Mouse (Mus musculus): Measurements from ENCODE around the gene Iqgap1.
A peak's percentile ranks its signal among the peaks of the same experiment; 100 is the strongest.

Gene Iqgap1

DNA sequence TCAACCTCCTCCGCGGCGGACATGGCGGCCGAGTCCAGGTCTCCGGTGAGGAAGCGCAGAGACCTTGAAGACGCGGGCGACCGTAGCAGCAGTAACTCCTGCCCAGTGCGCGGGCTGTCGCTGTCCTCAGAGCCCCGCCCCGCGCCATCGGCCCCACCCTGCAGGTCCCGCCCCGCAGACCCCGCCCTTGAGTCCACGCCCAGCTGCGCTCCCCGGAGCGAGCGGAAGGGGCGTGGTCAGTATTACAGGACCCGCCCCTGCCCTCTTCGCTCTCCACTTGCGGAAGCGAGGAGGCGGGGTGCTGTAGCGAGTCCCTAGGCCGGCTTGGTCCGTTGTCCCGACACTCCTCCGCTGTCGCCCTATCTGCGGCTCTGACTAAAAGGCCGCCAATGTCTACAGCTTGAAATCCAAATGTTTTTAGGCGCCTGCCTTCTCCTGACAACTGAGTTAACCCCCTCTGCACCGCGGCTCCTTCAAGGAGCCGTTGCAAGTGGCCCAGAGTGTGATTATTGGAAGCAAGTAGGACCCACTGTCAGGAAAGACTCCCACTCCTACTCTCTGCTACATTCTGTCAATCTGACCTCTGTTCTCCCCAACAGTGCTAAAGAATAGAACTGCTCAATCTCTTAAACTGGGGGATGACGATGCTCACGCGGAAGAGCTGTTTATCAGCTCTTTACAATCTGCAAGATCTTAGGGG is 22.5 kb downstream of the Iqgap1 start:
- DNase-seq (ENCODE audit: low spot score) = peak; percentile 84

DNA sequence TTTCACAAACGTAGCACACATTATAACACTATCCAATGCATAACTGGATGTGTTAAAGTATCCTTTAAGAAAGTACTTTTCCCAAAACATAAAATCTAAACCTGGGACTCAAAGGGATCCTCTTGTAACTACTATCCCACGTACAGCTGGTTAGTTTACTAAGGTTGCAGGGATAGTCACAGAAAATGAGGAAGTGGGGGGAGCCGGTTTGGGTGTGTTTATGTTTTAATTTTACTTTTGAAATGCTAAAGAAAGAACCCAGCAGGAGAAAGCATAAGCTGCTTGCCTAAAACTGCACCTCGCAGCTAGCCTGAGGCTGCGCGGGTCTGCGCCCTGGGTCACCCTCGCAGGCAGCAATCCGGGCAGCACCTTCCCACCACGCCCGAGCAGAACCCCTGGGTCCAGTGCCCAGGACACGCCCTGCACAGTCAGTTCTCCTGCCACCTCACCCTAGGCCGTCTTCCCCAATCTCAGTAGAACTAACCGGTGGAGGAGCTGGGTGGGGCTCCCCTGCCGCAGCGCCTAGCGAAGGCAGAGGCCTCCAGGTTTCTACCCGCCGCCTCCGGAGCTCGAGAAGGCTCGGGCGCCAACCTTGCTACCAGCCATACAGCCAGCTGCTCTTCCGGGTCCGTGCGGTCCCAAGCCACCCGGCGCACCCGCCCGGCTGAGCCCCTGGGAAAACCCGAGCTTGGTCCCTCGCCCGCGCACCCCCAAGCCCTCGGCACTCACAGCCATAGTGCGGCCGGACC is 23.2 kb downstream of the Iqgap1 start:
- no peak for DNase-seq (ENCODE audit: low spot score)

DNA sequence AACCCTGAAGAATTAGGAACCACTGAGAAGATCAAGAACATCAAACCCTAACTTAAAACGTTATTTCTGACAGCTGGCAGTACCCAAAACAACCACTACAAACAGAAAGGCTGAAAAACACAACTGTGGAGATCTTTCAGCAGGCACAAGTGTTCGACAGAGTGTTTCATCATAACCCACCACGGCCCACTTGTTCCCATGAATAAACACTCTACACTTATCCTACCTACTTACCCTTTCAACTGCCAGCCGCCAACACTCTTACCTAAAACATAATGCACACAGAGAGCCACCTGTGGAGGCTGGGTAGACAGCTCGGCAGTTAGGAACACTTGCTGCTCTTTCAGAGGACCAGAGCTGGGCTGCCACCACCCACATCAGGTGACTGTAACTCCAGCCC is 26.5 kb downstream of the Iqgap1 start:
- DNase-seq (ENCODE audit: low spot score) = no peak

DNA sequence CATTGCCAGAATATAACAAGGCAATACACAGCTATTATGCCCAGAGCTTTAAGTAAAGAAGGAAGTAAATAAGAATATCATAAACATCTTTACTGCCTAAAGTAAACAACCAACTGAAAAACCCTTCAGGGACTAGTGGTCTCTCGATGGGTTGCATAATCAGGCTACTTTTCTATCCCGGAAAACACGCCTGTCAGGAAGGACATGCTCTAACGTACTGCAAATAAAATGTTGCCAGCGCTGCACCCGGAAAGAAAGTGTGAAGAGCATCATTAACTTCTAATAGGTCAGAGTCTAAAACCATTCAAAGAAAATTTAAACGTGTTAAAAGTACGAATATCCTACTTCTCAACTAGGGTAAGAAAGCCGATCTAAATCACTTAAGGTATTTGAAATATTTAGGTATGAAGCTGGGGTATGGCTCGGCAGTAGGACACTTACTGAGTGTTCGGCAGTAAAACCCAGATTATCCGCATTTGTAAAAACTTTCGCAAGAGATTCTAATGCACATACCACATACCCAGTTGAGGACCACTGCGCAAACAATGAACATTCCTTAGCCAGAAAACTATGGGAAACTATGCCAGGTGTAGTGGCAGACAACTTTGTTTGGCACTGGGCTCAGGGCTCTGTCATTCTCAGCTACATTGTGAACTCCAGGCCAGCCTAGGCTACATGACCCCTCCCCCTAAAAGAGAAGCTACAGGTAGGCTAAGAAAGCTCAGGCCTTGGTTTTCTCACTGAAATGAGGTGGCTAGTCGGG is 28.8 kb downstream of the Iqgap1 start:
- no peak for DNase-seq (ENCODE audit: low spot score)

DNA sequence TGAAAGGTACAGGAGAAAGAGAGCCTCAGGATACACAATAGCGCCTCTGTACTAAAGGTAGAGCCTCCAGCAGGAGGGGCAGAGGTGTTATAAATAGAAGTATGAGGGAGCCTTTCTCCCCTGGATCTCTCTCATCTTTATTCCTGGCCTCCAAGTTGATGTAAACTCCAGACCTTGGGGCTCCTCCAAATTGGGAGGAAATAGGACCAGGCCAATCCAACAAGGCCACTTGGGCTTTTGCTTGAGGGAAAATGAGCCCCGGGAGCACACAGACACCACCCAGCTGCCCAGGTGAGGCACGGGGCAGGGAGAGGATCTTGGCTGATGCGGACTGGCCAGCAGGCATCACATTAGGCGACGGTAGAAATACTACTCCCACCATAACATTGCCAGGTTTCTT is 29.5 kb downstream of the Iqgap1 start:
- DNase-seq (ENCODE audit: low spot score) = no peak

DNA sequence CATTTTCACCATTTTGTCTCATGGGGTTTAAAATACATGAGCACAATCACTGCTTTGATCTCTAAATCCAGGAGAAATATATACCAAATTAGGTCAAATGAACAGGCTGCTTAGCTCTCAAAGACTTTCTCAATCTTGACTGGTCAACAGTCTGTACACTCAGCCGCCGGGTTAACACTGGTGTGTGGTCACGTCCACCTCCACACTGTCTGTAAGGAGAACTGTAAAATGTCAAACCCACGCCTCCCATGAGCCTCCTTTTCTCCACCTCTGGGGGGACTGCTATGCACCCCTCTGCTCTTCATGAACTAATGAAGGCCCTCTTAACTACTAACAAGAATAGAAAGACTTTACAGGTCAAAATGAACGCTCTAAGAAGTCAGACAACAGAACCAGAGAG is 36.2 kb downstream of the Iqgap1 start:
- no peak for DNase-seq (ENCODE audit: low spot score)

DNA sequence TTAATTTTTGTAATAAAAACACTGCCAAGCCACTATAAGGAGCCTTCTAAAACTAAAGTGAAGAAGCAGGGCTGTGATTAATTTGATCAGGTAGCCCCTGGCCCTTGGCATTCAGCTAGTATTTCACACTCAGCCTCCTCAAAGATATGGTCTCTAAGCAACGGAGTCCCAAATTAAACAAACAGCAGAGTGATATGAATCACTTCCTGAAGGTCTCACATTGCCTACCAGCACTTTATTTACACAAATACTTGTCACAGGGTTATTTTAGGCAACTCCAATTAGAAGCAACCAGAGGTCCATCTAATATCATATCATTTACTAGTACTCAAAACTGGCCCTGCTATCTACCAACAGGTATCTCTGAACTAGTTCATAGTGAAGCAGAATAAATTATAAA is 36.7 kb downstream of the Iqgap1 start:
- no peak for DNase-seq (ENCODE audit: low spot score)

DNA sequence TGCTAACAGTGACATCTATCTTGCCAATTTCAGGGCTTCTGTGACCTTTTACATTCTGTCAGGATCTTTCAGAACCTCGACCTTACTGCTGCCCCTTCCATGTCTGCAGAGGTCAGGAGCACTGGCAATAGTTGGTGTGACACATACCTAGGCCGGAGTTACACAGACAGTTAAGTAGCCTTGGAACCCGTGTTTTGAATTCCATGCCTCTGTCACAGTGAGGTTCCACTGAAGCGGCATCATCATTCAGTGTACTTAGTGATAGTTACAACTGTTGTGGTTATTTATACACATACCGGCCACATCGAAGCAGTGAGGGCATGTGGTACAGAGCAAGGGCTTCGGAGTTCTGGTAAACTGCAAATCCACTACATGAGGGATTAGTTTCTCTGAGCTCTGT is 37.8 kb downstream of the Iqgap1 start:
- no peak for DNase-seq (ENCODE audit: low spot score)

DNA sequence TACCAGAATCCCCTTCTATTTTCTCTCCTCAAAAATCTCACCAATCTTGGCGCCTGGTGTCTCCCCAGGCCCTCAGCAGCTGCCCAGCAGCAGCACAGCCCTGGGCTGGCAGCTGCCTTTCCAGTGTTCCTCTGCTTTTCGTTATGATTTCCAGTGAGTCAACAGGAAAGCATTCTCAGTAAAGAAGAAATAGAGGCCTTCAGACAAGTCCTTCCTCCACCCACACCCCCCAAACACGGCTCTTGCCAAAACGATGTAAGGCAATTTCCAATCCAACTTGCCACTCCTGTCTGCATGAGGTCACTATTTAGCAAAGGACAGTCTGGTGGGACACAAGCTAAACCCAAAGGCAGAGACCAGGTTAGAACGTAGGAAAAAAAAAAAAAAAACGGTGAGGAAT is 39.0 kb downstream of the Iqgap1 start:
- DNase-seq (ENCODE audit: low spot score) = no peak

DNA sequence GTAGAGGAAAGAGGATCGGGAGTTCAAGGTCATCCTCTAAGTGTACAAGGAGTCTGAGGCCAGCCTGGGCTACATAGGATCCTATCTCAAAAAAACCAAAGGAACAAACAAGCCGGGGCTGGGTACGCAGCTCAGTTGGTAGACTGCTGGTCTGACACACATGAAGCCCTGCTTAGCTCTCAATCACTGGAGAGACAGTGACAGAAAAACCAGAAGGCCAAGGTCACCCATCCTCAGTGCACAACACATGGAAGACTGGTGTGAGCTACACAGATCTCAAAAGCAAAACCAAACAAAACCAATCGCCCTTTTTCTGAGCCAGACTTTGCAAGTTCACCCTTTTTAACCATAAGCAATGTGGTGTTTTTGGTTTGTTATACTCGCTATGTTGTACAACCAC is 41.9 kb downstream of the Iqgap1 start:
- DNase-seq (ENCODE audit: low spot score) = no peak

DNA sequence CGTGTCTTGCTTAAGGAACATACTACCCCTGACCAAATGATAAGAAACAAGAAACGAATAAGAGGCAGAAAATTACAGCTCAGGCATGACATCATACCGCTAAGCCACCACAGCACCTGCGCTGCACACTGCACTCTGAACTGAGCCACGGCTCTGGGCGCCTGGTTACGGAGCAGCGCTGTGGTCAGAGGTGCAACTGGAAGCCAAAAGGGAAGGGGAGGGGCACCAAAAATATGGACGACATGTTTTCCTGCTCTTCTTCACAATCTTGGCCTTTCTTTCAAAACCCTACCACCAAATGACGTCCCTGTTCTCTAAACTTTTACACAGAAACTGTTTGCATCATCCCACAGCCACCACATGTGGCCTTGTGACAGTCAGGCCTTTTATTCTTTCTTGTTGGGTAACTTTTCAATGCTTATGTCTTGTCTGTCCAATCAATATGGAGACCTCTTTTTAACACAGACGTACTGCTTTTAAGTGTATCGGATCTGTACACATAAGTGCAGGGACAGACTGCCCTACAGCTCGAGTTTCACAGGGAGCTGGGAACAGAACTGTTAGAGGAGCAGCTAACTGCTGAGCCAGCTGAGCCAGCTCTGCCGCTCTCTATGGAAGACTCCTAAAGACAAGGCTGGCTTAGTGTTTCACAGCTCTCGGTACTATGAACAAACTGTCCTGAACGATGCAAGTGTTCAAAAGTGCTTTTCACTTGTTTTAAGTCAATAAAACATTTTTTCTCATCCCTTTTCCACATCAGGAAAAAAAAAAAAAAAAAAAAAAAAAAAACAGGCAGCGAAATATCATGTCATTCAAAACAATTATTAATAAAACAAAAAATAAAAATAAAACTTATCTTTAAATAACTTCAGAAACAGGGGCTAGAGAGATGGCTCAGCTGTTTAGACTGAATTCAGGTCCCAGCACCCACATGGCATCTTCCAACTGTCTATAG is 43.3 kb downstream of the Iqgap1 start:
- DNase-seq (ENCODE audit: low spot score) = peak; percentile 30

DNA sequence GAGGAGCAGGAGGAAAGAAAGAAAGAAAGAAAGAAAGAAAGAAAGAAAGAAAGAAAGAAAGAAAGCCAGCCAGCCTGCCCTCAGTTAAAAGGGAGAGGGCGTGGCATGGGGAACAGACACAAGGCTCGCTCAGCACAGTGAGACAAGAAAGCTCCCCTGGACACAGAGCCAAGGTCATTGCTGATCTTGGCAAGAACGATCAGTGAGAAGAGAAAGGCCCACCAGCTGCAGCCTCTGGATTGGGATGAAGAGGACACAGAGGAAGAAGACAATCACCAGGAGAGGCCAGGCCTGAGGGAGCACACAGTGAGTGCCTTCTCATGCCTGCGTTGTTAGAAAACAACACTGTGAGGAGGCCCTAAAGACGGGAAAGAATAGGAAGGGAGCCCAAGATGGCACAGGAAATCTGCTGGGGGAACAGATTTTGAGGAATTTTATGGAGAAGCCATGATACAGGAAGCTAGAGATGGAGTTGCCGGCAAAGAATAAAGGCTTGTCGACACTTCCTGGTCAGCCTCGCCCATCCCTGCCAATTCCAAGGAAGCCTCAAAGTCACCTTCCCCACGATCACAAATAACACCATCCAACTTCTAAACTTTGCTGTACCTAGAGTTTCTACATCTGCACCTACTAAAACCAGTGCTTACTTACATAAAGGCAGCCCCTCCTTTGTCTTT is 44.2 kb downstream of the Iqgap1 start:
- DNase-seq (ENCODE audit: low spot score) = no peak

DNA sequence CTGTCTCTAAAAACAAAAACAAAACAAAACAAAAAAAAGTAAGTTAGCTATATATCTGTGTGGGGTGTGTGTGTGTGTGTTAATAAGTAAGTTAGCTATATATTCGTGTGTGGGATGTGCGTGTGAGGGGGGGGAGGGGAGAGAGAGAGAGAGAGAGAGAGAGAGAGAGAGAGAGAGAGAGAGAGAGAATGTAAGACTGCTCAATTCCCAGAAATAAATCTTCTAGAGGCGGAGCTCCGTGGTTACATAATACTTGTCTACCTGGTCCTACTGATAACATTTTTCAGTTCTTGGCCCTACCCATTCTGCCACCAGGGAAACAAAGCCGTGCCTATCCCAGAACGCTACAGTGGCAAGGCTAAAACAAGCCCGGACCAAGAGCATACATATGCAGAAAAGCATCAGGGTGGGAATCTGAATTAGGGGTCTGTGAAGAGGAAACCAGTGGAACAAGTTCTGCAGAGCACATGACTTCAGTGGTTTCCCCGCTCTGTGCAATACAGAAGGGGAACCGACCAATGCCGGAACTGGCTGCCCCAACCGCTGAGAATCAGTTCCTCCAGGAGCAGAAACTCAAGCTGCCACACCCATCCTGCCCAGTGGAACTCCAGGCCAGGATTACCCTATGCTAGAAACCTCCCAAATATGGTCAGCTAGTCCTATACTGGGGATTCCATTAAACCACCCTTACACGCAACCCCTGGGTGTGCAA is 46.7 kb downstream of the Iqgap1 start:
- DNase-seq (ENCODE audit: low spot score) = peak; percentile 63

DNA sequence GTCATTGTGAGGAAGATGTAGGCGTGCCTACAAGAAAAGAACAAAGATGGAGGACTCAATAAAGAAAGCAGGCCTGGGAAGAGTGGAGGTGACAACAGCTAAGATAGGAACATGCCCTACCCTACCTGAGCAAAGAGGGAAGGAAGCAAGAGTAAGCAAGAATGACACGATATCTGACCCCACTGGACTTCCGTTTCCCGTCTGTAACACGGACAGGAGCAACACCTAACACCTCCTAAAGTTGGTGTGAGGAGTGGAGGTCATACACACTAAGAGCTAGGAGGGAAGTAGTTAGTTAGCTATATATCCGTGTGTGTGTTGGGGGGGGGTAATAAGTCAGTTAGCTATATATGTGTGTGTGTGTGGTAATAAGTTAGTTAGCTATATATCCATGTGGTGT is 47.4 kb downstream of the Iqgap1 start:
- DNase-seq (ENCODE audit: low spot score) = no peak

DNA sequence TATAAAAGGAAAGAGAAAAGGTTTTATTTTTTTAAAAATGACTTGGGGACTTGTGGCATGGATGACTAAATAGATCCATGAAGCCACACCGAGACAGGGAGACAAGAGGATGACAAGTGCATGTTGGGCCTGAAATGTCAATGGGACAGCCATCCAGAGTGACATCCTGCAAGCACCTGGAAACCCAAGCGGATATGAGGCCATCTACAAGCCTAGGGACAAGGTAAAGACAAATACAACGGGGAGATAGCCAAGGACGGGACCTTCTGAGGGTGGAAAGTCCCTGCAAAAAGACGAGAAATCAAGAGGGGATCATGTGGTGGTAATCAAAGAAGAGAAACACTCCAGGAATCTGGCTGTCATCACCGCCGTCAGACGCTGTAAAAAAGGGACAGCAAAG is 48.6 kb downstream of the Iqgap1 start:
- DNase-seq (ENCODE audit: low spot score) = no peak

DNA sequence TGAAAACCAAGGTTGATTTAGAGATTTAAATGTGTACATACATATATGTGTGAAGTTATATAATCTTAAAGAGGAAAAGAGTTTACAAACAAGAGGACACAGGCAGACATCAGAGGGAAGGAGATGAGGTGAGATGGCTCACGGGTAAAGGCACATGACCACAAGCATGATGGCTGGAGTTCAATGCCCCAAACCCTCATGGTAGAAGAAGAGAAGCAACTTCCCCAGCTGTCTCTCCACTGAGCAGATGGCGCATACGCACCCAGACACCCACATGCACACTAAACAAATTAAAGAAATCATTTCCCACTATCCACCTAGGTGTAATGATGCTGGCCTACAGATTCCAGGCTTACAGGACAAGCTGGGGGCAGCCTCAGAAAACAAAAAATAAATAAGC is 49.7 kb downstream of the Iqgap1 start:
- DNase-seq (ENCODE audit: low spot score) = no peak

DNA sequence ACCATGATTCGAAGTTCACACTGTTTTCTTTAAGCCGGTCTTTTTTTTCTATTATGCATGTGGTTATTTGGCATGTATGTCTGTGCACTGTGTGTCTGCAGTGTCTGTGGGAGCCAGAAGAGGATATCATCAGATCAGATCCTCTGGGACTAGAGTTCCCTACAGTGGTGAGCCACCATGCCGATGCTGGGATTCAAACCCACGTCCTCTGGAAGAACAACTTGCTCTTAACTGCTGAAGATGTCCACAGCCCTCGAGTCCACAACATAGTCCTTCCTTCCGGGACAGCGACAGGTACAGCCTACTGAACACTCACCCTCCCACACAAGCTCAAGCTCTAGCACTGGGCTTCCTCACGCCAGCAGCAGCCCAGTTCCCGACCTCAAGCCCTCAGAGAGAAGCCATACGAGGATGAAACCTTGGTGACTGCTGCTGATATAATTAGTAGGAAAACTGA is 50.3 kb downstream of the Iqgap1 start:
- DNase-seq (ENCODE audit: low spot score) = no peak

DNA sequence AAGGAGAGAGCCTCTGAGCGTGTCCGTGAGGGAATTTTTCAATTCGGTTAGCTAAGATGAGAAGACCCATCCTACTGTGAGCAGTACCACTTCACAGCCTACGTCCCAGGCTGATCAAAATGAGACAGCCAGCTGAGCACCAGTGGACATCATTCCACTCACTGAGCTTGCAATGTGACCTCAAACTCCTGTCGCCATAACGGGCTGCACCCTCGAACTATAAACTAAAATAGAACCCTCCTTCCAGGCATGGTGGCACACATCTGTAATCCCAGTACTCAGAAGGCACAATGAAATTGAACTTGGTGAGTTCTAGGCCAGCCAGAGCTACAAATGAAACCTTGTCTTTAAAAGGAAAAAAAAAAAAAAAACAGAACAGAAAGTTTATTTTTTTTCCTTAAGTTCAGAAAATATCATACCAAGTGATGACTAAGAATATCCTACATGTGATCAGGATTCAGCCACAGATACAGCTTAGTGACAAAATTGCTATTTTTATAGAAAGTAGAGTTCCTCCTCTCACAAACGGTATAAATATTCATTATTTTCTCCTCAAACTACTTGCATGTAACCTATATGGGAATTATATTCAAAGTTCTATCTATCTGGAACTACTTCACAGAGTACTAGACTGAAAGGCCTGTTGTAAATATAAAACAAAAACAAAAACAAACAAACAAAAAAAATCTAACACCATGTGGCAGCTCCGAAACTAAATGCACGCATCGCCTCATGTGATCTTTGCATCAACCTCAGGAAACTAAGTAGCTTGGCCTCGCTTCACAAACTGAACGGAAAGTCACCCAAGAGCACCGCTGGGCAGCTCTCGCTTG is 50.9 kb downstream of the Iqgap1 start:
- DNase-seq (ENCODE audit: low spot score) = no peak

DNA sequence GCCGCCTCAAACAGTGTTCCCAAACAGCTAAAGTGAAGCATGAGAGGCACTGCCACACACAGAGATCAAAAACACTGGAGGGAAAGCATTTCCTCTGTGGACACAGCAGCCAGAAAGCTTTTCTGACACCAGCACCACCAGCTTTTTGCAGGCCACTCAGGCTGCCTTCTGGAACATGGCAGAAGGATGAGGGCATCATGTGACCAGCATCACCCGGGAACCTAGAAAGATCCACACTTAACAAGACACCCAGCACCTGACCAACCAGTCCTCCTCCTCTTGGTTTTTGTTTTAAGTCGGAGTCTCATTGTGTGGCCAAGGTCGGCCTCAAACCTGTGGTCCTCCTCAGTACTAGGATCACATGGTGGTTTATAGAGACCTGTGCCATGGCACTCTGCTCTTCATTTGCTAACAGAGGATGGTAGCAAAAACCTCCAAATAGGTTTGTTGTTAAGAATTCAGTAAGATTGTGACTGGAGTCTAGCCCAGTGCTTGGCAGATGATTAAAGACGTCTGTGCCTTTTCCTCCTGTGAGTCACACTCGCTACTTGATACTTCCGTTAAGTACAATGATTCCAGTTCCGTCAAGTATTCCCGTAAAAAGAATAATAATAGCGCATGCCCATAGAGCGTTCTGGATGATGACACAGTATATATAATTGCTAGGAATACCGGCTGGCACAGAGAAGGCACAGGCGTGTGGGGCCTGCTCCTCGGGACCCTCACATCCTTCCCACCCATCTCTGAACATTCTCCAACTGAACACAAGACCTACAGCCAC is 51.8 kb downstream of the Iqgap1 start:
- DNase-seq (ENCODE audit: low spot score) = no peak
